ENCODE assay signal across 8 mouse cellular contexts in the genomic region with DNA sequence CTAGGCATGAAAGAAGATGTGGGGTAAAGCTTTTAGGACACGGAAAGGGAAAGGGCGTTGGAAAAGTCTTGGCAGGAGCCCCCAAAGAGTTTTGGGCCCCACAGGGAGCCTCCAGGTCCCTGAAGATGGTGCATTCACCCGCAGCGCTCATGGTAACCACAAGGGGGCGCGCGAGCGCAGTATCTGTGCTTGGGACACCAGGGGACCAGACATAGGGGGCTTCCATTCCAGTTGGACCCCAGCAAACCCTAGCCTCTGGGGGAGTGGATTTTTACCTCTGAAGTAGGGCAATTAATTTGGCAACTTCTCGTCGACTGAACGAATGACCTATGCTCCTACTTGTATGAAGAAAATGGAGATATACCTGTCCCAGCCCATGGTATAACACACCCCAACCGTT.
A peak's percentile ranks its signal among the peaks of the same experiment; 100 is the strongest.
DNase-seq lines count a peak whose midpoint lies in the region; ATAC-seq and TF ChIP-seq lines count a peak whose summit lies in the region.

No protein-coding gene starts in this region.

- H3K4me3 ChIP-seq in midbrain, embryonic 11.5 days (ENCODE audit: low read depth, low read length) = no peak overlapping the region
- no peak overlapping the region for H3K4me3 ChIP-seq in midbrain, embryonic 15.5 days
- no peak overlapping the region for H3K4me3 ChIP-seq in cerebellum, adult 2 months (replicated peaks; ENCODE audit: insufficient read depth, low read depth, low read length)
- no peak overlapping the region for H3K4me3 ChIP-seq in liver, adult 2 months (ENCODE audit: insufficient read depth, low read depth, low read length)

- H3K9ac ChIP-seq in midbrain, embryonic 11.5 days (ENCODE audit: low read length) = no peak overlapping the region
- H3K9ac ChIP-seq in midbrain, embryonic 15.5 days = no peak overlapping the region
- no peak overlapping the region for H3K9ac ChIP-seq in liver, adult 2 months (ENCODE audit: low read depth, low read length)

- TF ChIP-seq CTCF in cerebellum, adult 2 months (IDR thresholded peaks at IDR 0.05; ENCODE audit: borderline replicate concordance, insufficient read depth, low read depth, low read length) = peak; percentile 89
- peak; percentile 90 for TF ChIP-seq CTCF in liver, adult 2 months (IDR thresholded peaks at IDR 0.05; ENCODE audit: low read depth, low read length)

- no peaks in the 10 kb centered on the region for H3K27me3 ChIP-seq in midbrain, embryonic 11.5 days (ENCODE audit: control insufficient read depth, insufficient read depth, low read length)
- no peaks in the 10 kb centered on the region for H3K27me3 ChIP-seq in midbrain, embryonic 15.5 days (replicated peaks)
- no peaks in the 10 kb centered on the region for H3K27me3 ChIP-seq in cerebellum, adult 2 months (ENCODE audit: control insufficient read depth, insufficient read depth, low read length)
- 0 out of 2 replicates have a peak, but pooled peaks cover 2% of the 10 kb centered on the region for H3K27me3 ChIP-seq in liver, adult 2 months (ENCODE audit: control insufficient read depth, insufficient read depth, low read length)

- peak; percentile 98 for DNase-seq in midbrain, embryonic 11.5 days (ENCODE audit: low spot score, missing footprints)
- peak; percentile 73 to 88 for DNase-seq in cerebellum, adult 2 months
- peak; percentile 17 to 64 for DNase-seq in frontal cortex, postnatal 14 days (ENCODE audit: low spot score in 2 of 2)
- DNase-seq in kidney, adult 9 months = peak; percentile 64
- DNase-seq in liver, adult 2 months (ENCODE audit: extremely low read depth, low read depth, low spot score) = peak; percentile 12
- peak; percentile 33 for DNase-seq in ovary, adult 18-20 months (ENCODE audit: low spot score)
- DNase-seq in thymus, postnatal 10 days (ENCODE audit: low spot score in 2 of 2) = peak; percentile 26 to 79

- no peaks in the 10 kb centered on the region for H3K36me3 ChIP-seq in midbrain, embryonic 11.5 days (ENCODE audit: control insufficient read depth, insufficient read depth, low read length)
- no peaks in the 10 kb centered on the region for H3K36me3 ChIP-seq in midbrain, embryonic 15.5 days (replicated peaks)
- H3K36me3 ChIP-seq in liver, adult 2 months (ENCODE audit: control insufficient read depth, insufficient read depth, low read length) = no peaks in the 10 kb centered on the region

- ATAC-seq in midbrain, embryonic 11.5 days (ENCODE audit: low FRiP score) = peak; percentile 67; the same call in 1 of the 2 replicates
- no peak for ATAC-seq in midbrain, embryonic 15.5 days (replicated peaks)

- H3K4me1 ChIP-seq in midbrain, embryonic 11.5 days (ENCODE audit: control insufficient read depth, insufficient read depth, low read length) = no peaks in the 10 kb centered on the region
- no peaks in the 10 kb centered on the region for H3K4me1 ChIP-seq in midbrain, embryonic 15.5 days
- no peaks in the 10 kb centered on the region for H3K4me1 ChIP-seq in cerebellum, adult 2 months (ENCODE audit: control insufficient read depth, insufficient read depth, low read length)
- no peaks in the 10 kb centered on the region for H3K4me1 ChIP-seq in liver, adult 2 months (ENCODE audit: control insufficient read depth, insufficient read depth, low read length)

- WGBS in midbrain, embryonic 11.5 days = 17% methylated on average over 12 of the region's 12 CpGs
- 17% methylated on average over 12 of the region's 12 CpGs for WGBS in midbrain, embryonic 15.5 days
- whole genome bisulfite sequencing in cerebellum, adult 2 months = 23% methylated on average over 12 of the region's 12 CpGs
- 14% methylated on average over 12 of the region's 12 CpGs for WGBS in liver, adult 2 months

- H3K4me2 ChIP-seq in midbrain, embryonic 11.5 days = no peak overlapping the region
- H3K4me2 ChIP-seq in midbrain, embryonic 15.5 days = no peak overlapping the region

- H3K27ac ChIP-seq in midbrain, embryonic 11.5 days (ENCODE audit: low read depth, low read length) = no peak overlapping the region
- H3K27ac ChIP-seq in midbrain, embryonic 15.5 days = no peak overlapping the region
- no peak overlapping the region for H3K27ac ChIP-seq in cerebellum, adult 2 months (ENCODE audit: insufficient read depth, low read length)
- no peak overlapping the region for H3K27ac ChIP-seq in liver, adult 2 months (replicated peaks; ENCODE audit: insufficient read depth, low read depth, low read length)

- TF ChIP-seq POLR2A in cerebellum, adult 2 months (IDR thresholded peaks at IDR 0.05; ENCODE audit: borderline replicate concordance, insufficient read depth, low read length) = no peak
- TF ChIP-seq POLR2A in liver, adult 2 months (IDR thresholded peaks at IDR 0.05; ENCODE audit: extremely low read depth, insufficient read depth, low read length) = no peak

- H3K9me3 ChIP-seq in midbrain, embryonic 11.5 days (ENCODE audit: control insufficient read depth, low read length) = no peaks in the 10 kb centered on the region
- no peaks in the 10 kb centered on the region for H3K9me3 ChIP-seq in midbrain, embryonic 15.5 days

- H3K79me2 ChIP-seq in liver, adult 2 months (ENCODE audit: control insufficient read depth, insufficient read depth, low read length) = no peaks in the 10 kb centered on the region

Comparison
In these comparisons a context has a peak if more than half of its experiments do, and no peak if none do; other contexts are left out.
1. DNase-seq: peak in every context shown above with its lines; median percentile 98 in midbrain, embryonic 11.5 days; 80 in cerebellum, adult 2 months; 64 in kidney, adult 9 months; 52 in thymus, postnatal 10 days; 40 in frontal cortex, postnatal 14 days; 33 in ovary, adult 18-20 months; 12 in liver, adult 2 months.